Mouse (Mus musculus) testis, postnatal 14 days (tissue): Measurements from ENCODE around the gene Dohh.

ENCODE experiments used
- DNase-seq: peaks from one replicate; pipeline ENCODE4 v3.0.0; 2021; ENCODE audit warnings: low spot score

The Dohh gene

GRCm38 (mm10) chr10:81404720-81405119 lies 20.5 kb downstream of the Dohh start:
- DNase-seq, result no peak

GRCm38 (mm10) chr10:81405588-81406201 lies 21.5 kb downstream of the Dohh start:
- no peak for DNase-seq

GRCm38 (mm10) chr10:81406504-81407440 lies 22.5 kb downstream of the Dohh start:
- no peak for DNase-seq

- DNase-seq, result peak; percentile 71
Observed at GRCm38 (mm10) chr10:81407539-81408423, 23.6 kb downstream of the Dohh start.

- no peak for DNase-seq
Observed at GRCm38 (mm10) chr10:81408424-81408729, 24.1 kb downstream of the Dohh start.

- no peak for DNase-seq
Observed at GRCm38 (mm10) chr10:81408871-81409291, 24.7 kb downstream of the Dohh start.

GRCm38 (mm10) chr10:81409330-81409729 lies 25.1 kb downstream of the Dohh start:
- no peak for DNase-seq

- DNase-seq, result no peak
Observed at GRCm38 (mm10) chr10:81410350-81410749, 26.1 kb downstream of the Dohh start.

GRCm38 (mm10) chr10:81410981-81411380 lies 26.8 kb downstream of the Dohh start:
- no peak for DNase-seq

- no peak for DNase-seq
Observed at GRCm38 (mm10) chr10:81411471-81412400, 27.5 kb downstream of the Dohh start.

- DNase-seq, result no peak
Observed at GRCm38 (mm10) chr10:81412586-81413309, 28.5 kb downstream of the Dohh start.

GRCm38 (mm10) chr10:81413310-81414261 lies 29.4 kb downstream of the Dohh start:
- peak; percentile 75 for DNase-seq

- DNase-seq, result no peak
Observed at GRCm38 (mm10) chr10:81414682-81415081, 30.5 kb downstream of the Dohh start.

- DNase-seq, result no peak
Observed at GRCm38 (mm10) chr10:81415146-81415545, 30.9 kb downstream of the Dohh start.

GRCm38 (mm10) chr10:81415549-81416310 lies 31.5 kb downstream of the Dohh start:
- no peak for DNase-seq

GRCm38 (mm10) chr10:81416581-81417226 lies 32.5 kb downstream of the Dohh start:
- peak; percentile 79 for DNase-seq

- no peak for DNase-seq
Observed at GRCm38 (mm10) chr10:81417227-81418215, 33.3 kb downstream of the Dohh start.
